Mouse (Mus musculus) midbrain, postnatal 0 days (tissue): ENCODE results near the gene Olfr1154. TPM values are rescaled to one million over a fixed set of nuclear protein-coding genes. Genes with fewer than 3 reads are reported as not detected.

Experiments
- ATAC-seq: fragments of 200-750 bp; cut with Nextera tagmentation; 2 replicates; pipeline ENCODE4 v1.8.0; 2017; ENCODE audit warnings: moderate number of reproducible peaks, mild to moderate bottlenecking, moderate TSS enrichment, moderate library complexity; ENCODE audit not compliant: low FRiP score
- DNase-seq: peaks from one replicate; pipeline ENCODE4 v3.0.0-alpha.2; 2015; ENCODE audit warnings: low spot score
- H3K27ac ChIP-seq: fragments of 300-500 bp; sonication (generic); 2 replicates; pipeline ENCODE4 v1.5.1; 2014; ENCODE audit warnings: low read depth, mild to moderate bottlenecking, low read length, mixed read lengths
- H3K27me3 ChIP-seq: fragments of 300-500 bp; sonication (generic); 2 replicates; pipeline ENCODE4 v1.6.1; 2014; ENCODE audit warnings: low read length, control low read depth, mixed read lengths; ENCODE audit not compliant: insufficient read depth
- H3K36me3 ChIP-seq: fragments of 300-500 bp; sonication (generic); 2 replicates; pipeline ENCODE4 v1.6.1; 2014; ENCODE audit warnings: low read length, control low read depth, mixed read lengths; ENCODE audit not compliant: insufficient read depth
- H3K4me1 ChIP-seq: fragments of 300-500 bp; sonication (generic); 2 replicates; pipeline ENCODE4 v1.6.1; 2014; ENCODE audit warnings: mild to moderate bottlenecking, control low read depth, antibody characterized with exemption, low read length, mixed read lengths; ENCODE audit not compliant: insufficient read depth
- H3K4me2 ChIP-seq: fragments of 300-500 bp; sonication (generic); 2 replicates; pipeline ENCODE4 v1.6.1; 2014; ENCODE audit warnings: low read depth, mild to moderate bottlenecking, low read length, mixed read lengths; ENCODE audit not compliant: poor library complexity, severe bottlenecking
- H3K4me3 ChIP-seq: fragments of 300-500 bp; sonication (generic); 2 replicates; pipeline ENCODE4 v1.5.1; 2014; ENCODE audit warnings: low read depth, mild to moderate bottlenecking, low read length, moderate library complexity
- H3K9ac ChIP-seq: fragments of 300-500 bp; sonication (generic); replicated peaks from 2 replicates; pipeline ENCODE4 v1.6.1; 2014; ENCODE audit warnings: mild to moderate bottlenecking, low read length, moderate library complexity, mixed read lengths; ENCODE audit not compliant: poor library complexity, severe bottlenecking
- H3K9me3 ChIP-seq: fragments of 300-500 bp; sonication (generic); 2 replicates; pipeline ENCODE4 v1.6.1; 2016; ENCODE audit warnings: low read length, control low read depth
- CTCF ChIP-seq: IDR thresholded peaks from 2 replicates; pipeline ENCODE4 v1.5.1; 2016; ENCODE audit warnings: antibody characterized with exemption, mild to moderate bottlenecking
- WGBS: fragments of 180-500 bp; shearing (Covaris S2); extraction: QIAGEN DNeasy Blood & Tissue Kit; methylation state at CpG from one replicate; pipeline ENCODE4 v1.1.7; 2014; 5-methylcytosine and 5-hydroxymethylcytosine counted together
- polyA plus RNA-seq: library from polyadenylated mRNA; unstranded; fragments of >200 nt; fragmentation: Nextera tagmentation; extraction: Ambion mirVana; gene quantifications from 2 replicates; pipeline ENCODE4 v1.2.1, GENCODE M21; 2015
- total RNA-seq: library from RNA; depleted of rRNA; stranded (reverse); fragments of >200 nt; gene quantifications from 2 replicates; pipeline ENCODE4 v1.2.3, GENCODE M21; 2014; rRNA removed

The Olfr1154 gene
- total RNA-seq, result not detected in 2 replicates
- polyA plus RNA-seq, result not detected in 2 replicates

DNA sequence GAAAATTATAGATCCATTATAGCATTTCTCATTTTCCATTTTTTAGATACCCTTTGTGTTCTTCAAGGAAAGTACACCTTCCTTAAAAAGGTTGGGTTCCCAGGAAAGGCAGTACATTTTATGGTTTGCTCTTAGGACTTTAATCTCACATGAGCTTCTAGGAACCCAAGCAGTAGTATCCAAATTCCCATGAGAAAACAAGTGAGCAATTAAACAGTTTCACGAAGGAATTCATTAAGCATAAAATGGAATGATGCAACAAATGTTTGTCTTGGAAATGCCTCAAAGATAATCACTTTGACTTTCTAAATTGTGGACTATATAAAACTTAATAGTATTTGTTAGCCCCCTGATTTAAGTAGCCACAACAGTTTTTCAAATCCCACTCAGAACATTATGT lies at the start of gene Olfr1154:
Gene Olfr1154 (minus strand): TSS at position 101 of the 400 bp plus-strand sequence.
- WGBS, result 93% methylated on average over 1 of the region's 1 CpGs
- ATAC-seq, result no peak
- Histone ChIP-seq H3K27ac (no peak within 1 kb of the TSS), H3K4me2 (no peak within 1 kb of the TSS), H3K4me3 (no peak within 1 kb of the TSS), H3K27me3 (no peaks in the 10 kb centered on the region), H3K9ac (no peak within 1 kb of the TSS), H3K36me3 (no peaks in the 10 kb centered on the region), H3K9me3 (no peaks in the 10 kb centered on the region), H3K4me1 (no peaks in the 10 kb centered on the region)
- DNase-seq, result no peak
- no peak for TF ChIP-seq CTCF

DNA sequence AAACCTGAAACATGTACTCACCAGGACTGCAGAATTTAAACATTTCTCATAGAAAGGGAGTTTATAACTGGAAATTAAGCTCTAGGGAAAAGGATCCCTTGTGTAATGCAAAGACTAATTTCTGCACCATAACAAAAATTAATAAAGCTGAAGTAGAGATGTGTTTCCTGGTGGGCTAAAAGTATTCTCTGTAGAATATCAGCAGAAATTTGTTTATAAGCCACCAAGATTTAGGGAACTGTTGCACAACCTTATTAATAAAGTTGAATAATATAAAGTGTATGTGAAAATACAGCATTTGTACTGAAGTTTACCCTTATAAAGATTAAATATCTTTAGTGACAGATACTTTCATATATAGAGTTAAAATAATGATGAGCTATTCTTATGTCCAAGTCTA lies 48.0 kb upstream of the Olfr1154 start, which contains the start of gene Olfr1156:
Gene Olfr1156 (minus strand): TSS at position 101 of the 400 bp plus-strand sequence.
- Histone ChIP-seq H3K27ac (no peak within 1 kb of the TSS), H3K4me1 (no peaks in the 10 kb centered on the region), H3K9me3 (no peaks in the 10 kb centered on the region), H3K27me3 (no peaks in the 10 kb centered on the region), H3K4me3 (no peak within 1 kb of the TSS), H3K36me3 (no peaks in the 10 kb centered on the region), H3K9ac (no peak within 1 kb of the TSS), H3K4me2 (no peak within 1 kb of the TSS)
- DNase-seq, result no peak
- no peak for ATAC-seq
- TF ChIP-seq CTCF, result no peak

DNA sequence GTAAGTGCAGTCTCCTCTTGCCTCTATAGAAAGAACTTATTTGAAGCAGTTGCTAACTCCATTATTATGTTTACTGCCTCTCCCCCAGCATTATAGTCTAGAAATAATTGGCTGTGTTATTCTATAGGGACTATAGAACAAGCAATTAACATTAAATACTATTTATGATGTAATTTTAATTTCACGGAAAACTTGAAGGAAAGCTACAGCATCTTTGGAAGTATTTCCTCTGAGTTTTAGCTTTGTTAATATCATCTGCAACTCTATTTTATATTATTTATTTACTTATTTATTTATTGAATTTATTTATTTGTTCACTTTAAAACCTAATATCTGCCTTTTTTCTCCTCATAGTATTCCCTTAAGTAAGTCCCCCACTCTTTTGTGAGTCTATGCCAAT lies 40.1 kb upstream of the Olfr1154 start, which contains the start of gene Olfr1155:
Gene Olfr1155 (minus strand): TSS at position 101 of the 400 bp plus-strand sequence.
- no peak within 1 kb of the TSS for H3K9ac ChIP-seq
- no peak for TF ChIP-seq CTCF
- WGBS, result 84% methylated on average over 1 of the region's 1 CpGs
- no peak within 1 kb of the TSS for H3K27ac ChIP-seq
- DNase-seq, result no peak
- no peaks in the 10 kb centered on the region for H3K4me1 ChIP-seq
- H3K9me3 ChIP-seq, result no peaks in the 10 kb centered on the region
- H3K4me2 ChIP-seq, result no peak within 1 kb of the TSS
- H3K4me3 ChIP-seq, result no peak within 1 kb of the TSS
- no peak for ATAC-seq
- H3K36me3 ChIP-seq, result no peaks in the 10 kb centered on the region
- no peaks in the 10 kb centered on the region for H3K27me3 ChIP-seq

DNA sequence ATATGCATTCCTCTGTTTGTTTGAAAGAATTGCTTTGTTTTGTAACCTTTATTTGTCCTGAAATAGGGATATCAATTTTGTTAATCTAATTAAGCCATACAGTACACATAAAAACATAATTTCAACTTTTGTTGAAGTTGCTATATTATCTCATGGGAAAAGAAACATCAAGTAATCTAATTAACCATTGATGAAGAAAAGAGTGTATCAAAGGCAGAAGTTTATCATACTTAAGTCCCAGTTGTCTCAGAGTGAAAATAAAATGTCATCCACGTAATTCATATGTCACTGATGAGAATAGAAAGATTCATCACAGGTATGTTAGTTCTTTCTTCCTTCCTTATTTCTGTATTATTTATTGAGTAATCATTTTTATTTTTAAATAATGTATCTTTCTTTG lies 10.3 kb downstream of the Olfr1154 start, which contains the start of gene Olfr1153:
Gene Olfr1153 (plus strand): TSS at position 301 of the 400 bp plus-strand sequence.
- Histone ChIP-seq H3K27me3 (no peaks in the 10 kb centered on the region), H3K36me3 (no peaks in the 10 kb centered on the region), H3K4me1 (no peaks in the 10 kb centered on the region), H3K9ac (no peak within 1 kb of the TSS), H3K4me3 (no peak within 1 kb of the TSS), H3K27ac (no peak within 1 kb of the TSS), H3K4me2 (no peak within 1 kb of the TSS), H3K9me3 (no peaks in the 10 kb centered on the region)
- DNase-seq (no peak), ATAC-seq (no peak)
- WGBS, result 83% methylated on average over 1 of the region's 1 CpGs
- TF ChIP-seq CTCF, result no peak

DNA sequence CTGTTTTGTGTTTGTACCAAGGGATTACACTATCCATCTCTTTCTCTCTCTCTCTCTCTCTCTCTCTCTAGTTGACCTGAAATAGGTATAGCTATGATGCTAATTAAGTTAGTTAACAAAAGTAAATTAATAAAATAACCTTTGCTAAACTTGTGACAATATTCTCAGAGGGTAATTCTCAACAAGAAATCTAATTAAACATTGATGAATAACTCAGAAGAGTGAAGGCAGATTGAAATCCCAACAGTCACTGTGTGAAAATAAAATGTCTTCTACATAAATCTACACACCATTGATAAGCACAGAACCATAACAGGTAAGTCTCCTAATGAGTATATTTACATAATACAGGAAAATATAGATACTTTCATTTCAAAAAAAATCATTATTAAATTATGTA lies 38.8 kb downstream of the Olfr1154 start, which contains the start of gene Olfr1152:
Gene Olfr1152 (plus strand): TSS at position 301 of the 400 bp plus-strand sequence.
- no peaks in the 10 kb centered on the region for H3K4me1 ChIP-seq
- ATAC-seq, result no peak
- no peaks in the 10 kb centered on the region for H3K36me3 ChIP-seq
- no peaks in the 10 kb centered on the region for H3K9me3 ChIP-seq
- no peak within 1 kb of the TSS for H3K27ac ChIP-seq
- no peak for TF ChIP-seq CTCF
- DNase-seq, result no peak
- H3K4me2 ChIP-seq, result no peak within 1 kb of the TSS
- H3K4me3 ChIP-seq, result no peak within 1 kb of the TSS
- H3K9ac ChIP-seq, result no peak within 1 kb of the TSS
- H3K27me3 ChIP-seq, result no peaks in the 10 kb centered on the region

DNA sequence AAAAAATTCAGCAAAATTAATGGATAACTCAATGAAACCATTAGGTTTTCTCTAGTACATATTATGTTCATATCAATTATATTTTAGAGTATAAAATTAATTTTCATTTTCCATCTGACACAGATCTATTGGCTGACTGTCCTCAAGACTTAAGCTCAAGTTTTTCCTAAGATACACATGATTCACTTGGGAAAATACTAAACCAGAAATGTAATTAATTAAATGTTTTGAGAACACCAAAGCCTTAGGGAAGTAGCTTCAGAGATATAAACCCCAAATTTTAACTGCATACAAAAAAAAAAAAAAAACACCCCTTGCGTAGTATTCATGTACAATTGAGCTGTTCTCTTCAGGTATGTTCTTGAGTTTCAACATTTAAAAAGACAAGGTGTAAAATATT lies 49.4 kb downstream of the Olfr1154 start, which contains the start of gene Olfr1151:
Gene Olfr1151 (plus strand): TSS at position 301 of the 400 bp plus-strand sequence.
- no peak for TF ChIP-seq CTCF

More for the DNA sequence above, 49.4 kb downstream of the Olfr1154 start, which contains the start of gene Olfr1151:
- ATAC-seq (no peak), DNase-seq (no peak)
- H3K27ac ChIP-seq, result no peak within 1 kb of the TSS
- no peak within 1 kb of the TSS for H3K4me2 ChIP-seq
- no peaks in the 10 kb centered on the region for H3K4me1 ChIP-seq
- H3K36me3 ChIP-seq, result no peaks in the 10 kb centered on the region
- no peak within 1 kb of the TSS for H3K4me3 ChIP-seq
- H3K27me3 ChIP-seq, result no peaks in the 10 kb centered on the region
- H3K9ac ChIP-seq, result no peak within 1 kb of the TSS
- 91% methylated on average over 1 of the region's 1 CpGs for WGBS
- H3K9me3 ChIP-seq, result no peaks in the 10 kb centered on the region

Other genes starting within 250 kb of the Olfr1154 start
- gene Olfr1134, start 246.7 kb downstream of the Olfr1154 start, total RNA-seq, result not detected in 2 replicates
- gene Olfr1134, start 246.7 kb downstream of the Olfr1154 start, polyA plus RNA-seq, result not detected in 2 replicates
- gene Olfr1135, start 231.5 kb downstream of the Olfr1154 start, total RNA-seq, result not detected in 2 replicates
- gene Olfr1135, start 231.5 kb downstream of the Olfr1154 start, polyA plus RNA-seq, result not detected in 2 replicates
- gene Olfr1136, start 211.2 kb downstream of the Olfr1154 start, total RNA-seq, result not detected in 2 replicates
- gene Olfr1136, start 211.2 kb downstream of the Olfr1154 start, polyA plus RNA-seq, result not detected in 2 replicates
- gene Olfr1137, start 192.0 kb downstream of the Olfr1154 start, total RNA-seq, result not detected in 2 replicates
- not detected in 2 replicates for gene Olfr1137, start 192.0 kb downstream of the Olfr1154 start, polyA plus RNA-seq
- gene Olfr1138, start 165.2 kb downstream of the Olfr1154 start, total RNA-seq, result not detected in 2 replicates
- gene Olfr1138, start 165.2 kb downstream of the Olfr1154 start, polyA plus RNA-seq, result not detected in 2 replicates
- not detected in 2 replicates for gene Olfr1140, start 161.4 kb downstream of the Olfr1154 start, total RNA-seq
- gene Olfr1140, start 161.4 kb downstream of the Olfr1154 start, polyA plus RNA-seq, result 0.16 TPM in 1 of 2 replicates, not detected in the other
- not detected in 2 replicates for gene Olfr1141, start 151.2 kb downstream of the Olfr1154 start, total RNA-seq
- gene Olfr1141, start 151.2 kb downstream of the Olfr1154 start, polyA plus RNA-seq, result not detected in 2 replicates
- not detected in 2 replicates for gene Olfr152, start 125.7 kb downstream of the Olfr1154 start, total RNA-seq
- gene Olfr152, start 125.7 kb downstream of the Olfr1154 start, polyA plus RNA-seq, result not detected in 2 replicates
- not detected in 2 replicates for gene Olfr1143, start 104.6 kb downstream of the Olfr1154 start, total RNA-seq
- gene Olfr1143, start 104.6 kb downstream of the Olfr1154 start, polyA plus RNA-seq, result not detected in 2 replicates
- gene Olfr1145, start 95.3 kb downstream of the Olfr1154 start, total RNA-seq, result not detected in 2 replicates
- not detected in 2 replicates for gene Olfr1145, start 95.3 kb downstream of the Olfr1154 start, polyA plus RNA-seq
- gene Olfr1148, start 74.6 kb downstream of the Olfr1154 start, total RNA-seq, result not detected in 2 replicates
- not detected in 2 replicates for gene Olfr1148, start 74.6 kb downstream of the Olfr1154 start, polyA plus RNA-seq
- not detected in 2 replicates for gene Olfr1150-ps1, start 61.2 kb downstream of the Olfr1154 start, total RNA-seq
- gene Olfr1150-ps1, start 61.2 kb downstream of the Olfr1154 start, polyA plus RNA-seq, result not detected in 2 replicates
- gene Olfr1151, start 49.3 kb downstream of the Olfr1154 start, total RNA-seq, result not detected in 2 replicates
- not detected in 2 replicates for gene Olfr1151, start 49.3 kb downstream of the Olfr1154 start, polyA plus RNA-seq
- under 0.01 TPM in 1 of 2 replicates, not detected in the other for gene Olfr1152, start 38.7 kb downstream of the Olfr1154 start, total RNA-seq
- gene Olfr1152, start 38.7 kb downstream of the Olfr1154 start, polyA plus RNA-seq, result not detected in 2 replicates
- gene Olfr1153, start 10.2 kb downstream of the Olfr1154 start, total RNA-seq, result not detected in 2 replicates
- not detected in 2 replicates for gene Olfr1153, start 10.2 kb downstream of the Olfr1154 start, polyA plus RNA-seq
- not detected in 2 replicates for gene Olfr1155, start 40.0 kb upstream of the Olfr1154 start, total RNA-seq
- not detected in 2 replicates for gene Olfr1155, start 40.0 kb upstream of the Olfr1154 start, polyA plus RNA-seq
- not detected in 2 replicates for gene Olfr1156, start 47.9 kb upstream of the Olfr1154 start, total RNA-seq
- gene Olfr1156, start 47.9 kb upstream of the Olfr1154 start, polyA plus RNA-seq, result not detected in 2 replicates
- not detected in 2 replicates for gene Olfr1157, start 63.1 kb upstream of the Olfr1154 start, total RNA-seq
- gene Olfr1157, start 63.1 kb upstream of the Olfr1154 start, polyA plus RNA-seq, result not detected in 2 replicates
- gene Olfr74, start 69.5 kb upstream of the Olfr1154 start, total RNA-seq, result not detected in 2 replicates
- gene Olfr74, start 69.5 kb upstream of the Olfr1154 start, polyA plus RNA-seq, result not detected in 2 replicates
- gene Olfr1158, start 84.9 kb upstream of the Olfr1154 start, total RNA-seq, result not detected in 2 replicates
- gene Olfr1158, start 84.9 kb upstream of the Olfr1154 start, polyA plus RNA-seq, result not detected in 2 replicates
- not detected in 2 replicates for gene Olfr1160, start 103.1 kb upstream of the Olfr1154 start, total RNA-seq
- not detected in 2 replicates for gene Olfr1160, start 103.1 kb upstream of the Olfr1154 start, polyA plus RNA-seq
- gene Olfr1161, start 117.6 kb upstream of the Olfr1154 start, total RNA-seq, result not detected in 2 replicates
- not detected in 2 replicates for gene Olfr1161, start 117.6 kb upstream of the Olfr1154 start, polyA plus RNA-seq
- gene Olfr73, start 132.5 kb upstream of the Olfr1154 start, total RNA-seq, result not detected in 2 replicates
- gene Olfr73, start 132.5 kb upstream of the Olfr1154 start, polyA plus RNA-seq, result not detected in 2 replicates
- gene Olfr1162, start 146.0 kb upstream of the Olfr1154 start, total RNA-seq, result not detected in 2 replicates
- not detected in 2 replicates for gene Olfr1162, start 146.0 kb upstream of the Olfr1154 start, polyA plus RNA-seq
- not detected in 2 replicates for gene Olfr1163, start 166.7 kb upstream of the Olfr1154 start, total RNA-seq
- gene Olfr1163, start 166.7 kb upstream of the Olfr1154 start, polyA plus RNA-seq, result not detected in 2 replicates
- not detected in 2 replicates for gene Olfr1164, start 188.8 kb upstream of the Olfr1154 start, total RNA-seq
- gene Olfr1164, start 188.8 kb upstream of the Olfr1154 start, polyA plus RNA-seq, result not detected in 2 replicates
- gene Olfr1166, start 223.1 kb upstream of the Olfr1154 start, total RNA-seq, result not detected in 2 replicates
- not detected in 2 replicates for gene Olfr1166, start 223.1 kb upstream of the Olfr1154 start, polyA plus RNA-seq